Mouse (Mus musculus) liver, embryonic 15.5 days (tissue): ENCODE data around the gene Arhgef17. TPM values are rescaled to one million over a fixed set of nuclear protein-coding genes. Genes with fewer than 3 reads are reported as not detected.

ENCODE experiments used
- ATAC-seq: fragments of 200-750 bp; cut with Nextera tagmentation; 2 replicates; pipeline ENCODE4 v1.8.0; 2017; ENCODE audit warnings: moderate number of reproducible peaks, mild to moderate bottlenecking, moderate library complexity; ENCODE audit not compliant: insufficient read depth
- H3K27ac ChIP-seq: fragments of 300-500 bp; sonication (generic); replicated peaks from 2 replicates; pipeline ENCODE4 v1.5.1; 2015; ENCODE audit warnings: mild to moderate bottlenecking, inconsistent platforms
- H3K27me3 ChIP-seq: fragments of 300-500 bp; sonication (generic); 2 replicates; pipeline ENCODE4 v1.6.1; 2015; ENCODE audit warnings: mild to moderate bottlenecking, inconsistent platforms
- H3K36me3 ChIP-seq: fragments of 300-500 bp; sonication (generic); replicated peaks from 2 replicates; pipeline ENCODE4 v1.6.1; 2015; ENCODE audit warnings: moderate library complexity, mild to moderate bottlenecking, inconsistent platforms
- H3K4me1 ChIP-seq: fragments of 300-500 bp; sonication (generic); replicated peaks from 2 replicates; pipeline ENCODE4 v1.6.1; 2015; ENCODE audit warnings: inconsistent platforms
- H3K4me2 ChIP-seq: fragments of 300-500 bp; sonication (generic); 2 replicates; pipeline ENCODE4 v1.6.1; 2015; ENCODE audit warnings: moderate library complexity, mild to moderate bottlenecking, inconsistent platforms
- H3K4me3 ChIP-seq: fragments of 300-500 bp; sonication (generic); replicated peaks from 2 replicates; pipeline ENCODE4 v1.5.1; 2015; ENCODE audit warnings: mild to moderate bottlenecking, inconsistent platforms
- H3K9ac ChIP-seq: fragments of 300-500 bp; sonication (generic); 2 replicates; pipeline ENCODE4 v1.6.1; 2015; ENCODE audit warnings: moderate library complexity, mild to moderate bottlenecking, inconsistent platforms
- H3K9me3 ChIP-seq: fragments of 300-500 bp; sonication (generic); replicated peaks from 2 replicates; pipeline ENCODE4 v1.6.1; 2016; ENCODE audit warnings: inconsistent platforms
- WGBS: fragments of 180-500 bp; shearing (Covaris S2); methylation state at CpG from one replicate; pipeline ENCODE4 v1.1.7; 2015; ENCODE audit warnings: mixed read lengths; ENCODE audit not compliant: insufficient replicate concordance; 5-methylcytosine and 5-hydroxymethylcytosine counted together
- polyA plus RNA-seq: library from polyadenylated mRNA; unstranded; fragments of >200 nt; fragmentation: Nextera tagmentation; extraction: Ambion mirVana; gene quantifications from 2 replicates; pipeline ENCODE4 v1.2.1, GENCODE M21; 2015

Gene Arhgef17
- polyA plus RNA-seq, 1 experiment from 2014 or later = 0.76 TPM

DNA sequence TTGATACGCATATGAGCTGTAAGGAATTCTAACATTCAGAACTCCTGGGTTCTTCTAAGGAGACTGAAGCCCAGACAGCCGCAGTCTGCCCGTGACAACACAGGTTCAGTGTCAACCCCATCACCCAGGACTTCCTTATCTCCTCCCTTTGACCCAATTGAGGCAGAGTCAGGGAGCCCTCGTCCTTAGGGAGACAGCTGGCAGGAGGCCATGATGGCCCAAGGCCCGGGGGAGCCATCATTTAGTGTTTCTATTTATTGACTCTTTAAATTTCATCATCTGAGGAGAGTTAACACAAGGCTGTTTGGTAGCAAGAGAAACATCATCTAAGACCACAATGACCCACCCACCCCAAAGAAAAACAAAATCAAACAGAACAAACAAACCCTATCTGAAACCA, 60.0 kb downstream of the Arhgef17 start:
- H3K27ac ChIP-seq = no peak overlapping the region
- H3K27me3 ChIP-seq = no peaks in the 10 kb centered on the region
- H3K4me3 ChIP-seq = no peak overlapping the region
- no peaks in the 10 kb centered on the region for H3K36me3 ChIP-seq
- no peaks in the 10 kb centered on the region for H3K9me3 ChIP-seq
- peaks cover 33% of the 10 kb centered on the region for H3K4me1 ChIP-seq
- H3K9ac ChIP-seq = no peak overlapping the region
- no peak for ATAC-seq
- 72% methylated on average over 5 of the region's 5 CpGs for WGBS
- H3K4me2 ChIP-seq = no peak overlapping the region

DNA sequence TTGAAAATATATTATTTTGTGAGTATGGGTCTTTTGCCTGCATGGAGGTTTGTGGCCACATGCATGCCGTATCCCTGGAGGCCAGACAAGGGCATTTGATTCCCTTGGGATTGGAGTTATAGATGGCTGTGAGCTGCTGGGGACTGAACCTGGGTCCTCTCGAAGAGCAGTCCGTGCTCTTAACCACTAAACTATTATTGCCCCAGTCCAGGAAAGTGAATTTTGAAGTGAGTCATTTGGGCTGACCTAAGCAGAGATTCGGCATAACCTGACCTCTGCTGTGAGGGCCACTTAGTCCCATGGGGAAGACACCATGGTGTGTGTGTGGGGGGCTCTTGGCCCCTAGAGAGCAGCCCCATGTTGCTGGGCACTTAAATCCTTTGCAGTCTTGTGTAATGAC, 60.6 kb downstream of the Arhgef17 start:
- no peak overlapping the region for H3K4me2 ChIP-seq
- no peak overlapping the region for H3K9ac ChIP-seq
- ATAC-seq = no peak
- no peaks in the 10 kb centered on the region for H3K36me3 ChIP-seq
- no peaks in the 10 kb centered on the region for H3K27me3 ChIP-seq
- 77% methylated on average over 4 of the region's 4 CpGs for WGBS
- peaks cover 38% of the 10 kb centered on the region for H3K4me1 ChIP-seq
- H3K4me3 ChIP-seq = no peak overlapping the region
- H3K27ac ChIP-seq = no peak overlapping the region
- no peaks in the 10 kb centered on the region for H3K9me3 ChIP-seq

DNA sequence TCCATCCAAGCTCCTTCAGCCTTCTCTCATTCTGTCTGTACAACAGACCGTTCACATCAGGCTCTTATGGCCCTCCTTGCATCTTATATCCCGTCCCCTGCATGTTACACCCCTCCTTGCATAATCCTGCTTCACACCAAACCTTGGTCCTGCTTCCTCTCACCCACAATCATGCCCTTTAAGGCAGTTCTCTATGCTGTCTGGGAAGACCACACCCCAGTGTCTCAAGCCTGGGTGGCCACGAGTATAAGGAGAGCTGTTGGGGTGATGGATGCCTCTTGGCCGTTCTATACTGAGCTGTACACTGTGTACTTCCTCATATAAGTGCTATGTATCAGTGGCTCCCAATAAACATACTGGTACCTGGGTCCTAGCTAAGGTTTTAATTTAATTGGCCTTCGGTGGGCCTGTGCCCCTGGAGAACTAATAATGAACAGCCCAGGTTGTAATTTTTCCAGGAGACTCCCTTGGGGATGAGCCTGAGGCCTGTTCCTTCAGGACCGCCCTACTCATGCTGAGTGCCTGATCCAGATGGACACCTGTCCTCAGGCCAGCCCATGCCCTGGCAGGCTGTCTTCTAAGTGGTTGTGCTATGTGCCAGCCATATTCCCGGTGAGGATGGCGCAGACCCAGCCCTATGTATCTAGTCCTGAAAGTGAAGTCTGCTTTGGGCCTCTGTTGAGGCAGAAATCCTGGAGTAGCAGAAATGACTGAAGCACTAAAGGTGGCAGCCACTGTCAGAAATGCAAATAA, 61.9 kb downstream of the Arhgef17 start:
- WGBS = 70% methylated on average over 8 of the region's 8 CpGs
- no peak overlapping the region for H3K9ac ChIP-seq
- H3K4me3 ChIP-seq = no peak overlapping the region
- no peaks in the 10 kb centered on the region for H3K27me3 ChIP-seq
- H3K4me1 ChIP-seq = peaks cover 36% of the 10 kb centered on the region
- no peaks in the 10 kb centered on the region for H3K9me3 ChIP-seq
- H3K4me2 ChIP-seq = no peak overlapping the region
- no peak overlapping the region for H3K27ac ChIP-seq
- no peaks in the 10 kb centered on the region for H3K36me3 ChIP-seq
- ATAC-seq = no peak

- WGBS = 44% methylated on average over 4 of the region's 4 CpGs
- Histone ChIP-seq H3K27ac (peak overlapping the region; percentile 62), H3K4me3 (no peak overlapping the region), H3K9me3 (no peaks in the 10 kb centered on the region), H3K9ac (no peak overlapping the region), H3K4me2 (no peak overlapping the region), H3K36me3 (no peaks in the 10 kb centered on the region), H3K4me1 (peaks cover 36% of the 10 kb centered on the region), H3K27me3 (no peaks in the 10 kb centered on the region)
- ATAC-seq = no peak
Measured at GRCm38 (mm10) chr7:100868551-100868950, 63.4 kb downstream of the Arhgef17 start.

GRCm38 (mm10) chr7:100867561-100867960, 64.3 kb downstream of the Arhgef17 start:
- H3K9ac ChIP-seq = no peak overlapping the region
- ATAC-seq = no peak
- H3K4me3 ChIP-seq = no peak overlapping the region
- H3K27me3 ChIP-seq = no peaks in the 10 kb centered on the region
- H3K4me2 ChIP-seq = no peak overlapping the region
- H3K27ac ChIP-seq = 0 out of 2 replicates have a peak overlapping the region, but pooled peaks have one; percentile 62
- H3K9me3 ChIP-seq = no peaks in the 10 kb centered on the region
- H3K4me1 ChIP-seq = peaks cover 36% of the 10 kb centered on the region
- WGBS = 22% methylated on average over 2 of the region's 2 CpGs
- H3K36me3 ChIP-seq = no peaks in the 10 kb centered on the region

DNA sequence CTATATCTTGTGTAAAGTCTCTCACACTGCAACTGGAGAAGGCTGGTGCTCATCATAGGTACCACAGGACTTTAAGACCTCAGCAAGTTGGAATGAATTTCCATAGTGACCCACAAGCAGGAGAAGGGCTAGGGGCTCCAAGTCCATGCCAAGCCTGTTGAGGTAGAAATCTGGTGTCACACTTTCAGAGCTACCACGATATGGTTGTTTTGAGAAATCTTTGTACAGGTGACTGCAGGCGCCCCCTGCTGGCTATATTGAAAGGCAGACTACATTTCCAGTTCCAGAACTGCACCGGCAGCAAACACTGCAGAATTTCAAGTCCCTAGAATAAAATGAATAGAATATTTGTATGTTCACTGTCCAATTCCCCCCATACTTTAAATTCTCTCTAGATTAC, 65.2 kb downstream of the Arhgef17 start:
- WGBS = 2% methylated on average over 3 of the region's 3 CpGs
- ATAC-seq = no peak

GRCm38 (mm10) chr7:100862828-100863638, 68.9 kb downstream of the Arhgef17 start, which contains the start of gene Relt:
TSS of gene Relt (minus strand) at chr7:100863446.
- Histone ChIP-seq H3K9ac (peak within 1 kb of the TSS; percentile 96), H3K4me2 (peak within 1 kb of the TSS; percentile 78), H3K4me3 (peak within 1 kb of the TSS; percentile 85), H3K36me3 (peaks cover 34% of the 10 kb centered on the region), H3K9me3 (no peaks in the 10 kb centered on the region), H3K4me1 (peaks cover 62% of the 10 kb centered on the region), H3K27ac (peak within 1 kb of the TSS; percentile 92), H3K27me3 (no peaks in the 10 kb centered on the region)
- WGBS = under 1% methylated on average over 91 of the region's 91 CpGs
- ATAC-seq = peak; percentile 86

More for the DNA sequence above, 65.2 kb downstream of the Arhgef17 start:
- Histone ChIP-seq H3K4me1 (peaks cover 40% of the 10 kb centered on the region), H3K4me2 (no peak overlapping the region), H3K27me3 (no peaks in the 10 kb centered on the region), H3K36me3 (no peaks in the 10 kb centered on the region), H3K9me3 (no peaks in the 10 kb centered on the region), H3K27ac (no peak overlapping the region), H3K9ac (no peak overlapping the region), H3K4me3 (no peak overlapping the region)

DNA sequence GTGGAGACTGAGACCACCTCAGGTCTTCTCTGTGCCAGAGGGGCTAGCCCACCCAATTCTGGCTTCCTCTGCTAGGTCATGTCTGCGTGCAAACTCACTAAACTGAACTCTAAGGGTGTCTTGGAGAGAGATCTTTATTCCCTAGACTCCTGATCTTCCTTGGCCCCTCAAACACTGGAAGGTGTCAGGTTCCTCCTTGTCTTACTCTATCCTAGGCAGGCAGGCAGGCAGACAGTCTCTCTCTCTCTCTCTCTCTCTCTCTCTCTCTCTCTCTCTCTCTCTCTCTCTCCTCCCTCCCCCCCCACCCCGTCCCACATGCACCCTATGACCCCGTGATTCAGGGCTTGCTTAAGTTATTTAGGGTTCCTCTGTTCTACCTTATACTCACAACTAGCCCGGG, 69.6 kb downstream of the Arhgef17 start:
- Histone ChIP-seq H3K27ac (peak overlapping the region; percentile 92), H3K9me3 (no peaks in the 10 kb centered on the region), H3K27me3 (no peaks in the 10 kb centered on the region), H3K4me2 (peak overlapping the region; percentile 78), H3K9ac (peak overlapping the region; percentile 96), H3K4me3 (peak overlapping the region; percentile 85), H3K36me3 (peaks cover 41% of the 10 kb centered on the region), H3K4me1 (peaks cover 62% of the 10 kb centered on the region)
- ATAC-seq = peak; percentile 0; the same call in 1 of the 2 replicates
- WGBS = 6% methylated on average over 4 of the region's 4 CpGs

DNA sequence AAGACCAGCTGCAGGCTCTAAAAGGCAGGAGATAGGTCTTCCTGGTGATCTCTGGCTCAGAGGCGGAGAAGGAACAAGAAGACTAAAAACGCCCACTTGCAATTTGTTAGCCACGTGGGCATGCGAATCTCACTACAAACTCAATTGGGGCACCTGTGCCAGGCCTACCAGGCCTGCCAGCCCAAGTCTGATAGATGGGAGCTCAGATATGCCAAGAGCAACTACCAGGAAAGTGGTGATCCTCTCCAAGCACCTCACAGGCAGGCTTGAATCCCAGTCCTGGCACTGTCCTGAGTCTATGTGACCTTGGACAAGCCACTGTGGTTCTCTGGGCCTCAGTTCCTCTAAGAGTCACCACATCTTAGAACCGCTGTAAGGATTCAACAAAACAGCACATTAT, 70.7 kb downstream of the Arhgef17 start:
- peak overlapping the region; percentile 85 for H3K4me3 ChIP-seq
- peak overlapping the region; percentile 92 for H3K27ac ChIP-seq
- H3K36me3 ChIP-seq = peaks cover 51% of the 10 kb centered on the region
- H3K4me2 ChIP-seq = peak overlapping the region; percentile 78
- ATAC-seq = no peak
- H3K27me3 ChIP-seq = no peaks in the 10 kb centered on the region
- WGBS = 59% methylated on average over 5 of the region's 5 CpGs
- H3K9me3 ChIP-seq = no peaks in the 10 kb centered on the region
- peaks cover 63% of the 10 kb centered on the region for H3K4me1 ChIP-seq
- H3K9ac ChIP-seq = peak overlapping the region; percentile 96

DNA sequence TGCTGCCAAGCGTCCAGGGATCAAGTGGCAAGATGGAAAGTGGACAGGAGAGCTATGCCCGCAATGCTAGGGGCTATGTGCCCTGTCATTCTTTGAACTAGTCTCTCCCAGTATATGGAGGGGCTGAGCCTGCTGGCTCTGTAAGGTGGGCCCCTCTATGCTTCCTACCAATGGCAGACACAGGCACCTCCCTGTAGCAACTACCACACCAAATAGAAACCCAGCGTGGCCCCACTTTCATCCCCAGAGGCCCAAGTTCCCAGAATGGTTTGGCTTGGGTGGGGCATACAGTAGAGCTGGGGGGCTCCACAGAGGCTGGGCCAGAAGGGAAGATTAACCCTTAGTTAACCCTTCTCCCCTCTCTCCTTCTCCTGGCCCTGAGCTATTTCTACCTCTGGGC, 71.5 kb downstream of the Arhgef17 start:
- peak; percentile 17 for ATAC-seq
- Histone ChIP-seq H3K27ac (peak overlapping the region; percentile 92), H3K27me3 (no peaks in the 10 kb centered on the region), H3K9ac (peak overlapping the region; percentile 96), H3K4me3 (peak overlapping the region; percentile 85), H3K4me2 (peak overlapping the region; percentile 78), H3K4me1 (peaks cover 69% of the 10 kb centered on the region), H3K36me3 (peaks cover 58% of the 10 kb centered on the region), H3K9me3 (no peaks in the 10 kb centered on the region)
- WGBS = 39% methylated on average over 3 of the region's 3 CpGs
